Mouse (Mus musculus): ENCODE results near the gene Cdh20.

GRCm38 (mm10) chr1:104944470-104945109 is 176.3 kb downstream of the Cdh20 start:
- TF ChIP-seq TAL1 (IDR thresholded peaks at IDR 0.05; ENCODE audit: low read length) (no peak), GATA1 (IDR thresholded peaks at IDR 0.05; ENCODE audit: low read length) (no peak)
